Mouse (Mus musculus) forebrain, embryonic 14.5 days (tissue): ENCODE data around the gene Mrgprd. TPM values are rescaled to one million over a fixed set of nuclear protein-coding genes. Genes with fewer than 3 reads are reported as not detected.

Source experiments
- polyA plus RNA-seq: library from polyadenylated mRNA; unstranded; fragments of >200 nt; fragmentation: Nextera tagmentation; extraction: Ambion mirVana; gene quantifications from 2 replicates; pipeline ENCODE4 v1.2.1, GENCODE M21; 2014

The Mrgprd gene
- polyA plus RNA-seq, 1 experiment from 2014 or later, result not detected

Other genes with a start within 250 kb of the Mrgprd start
- gene 1810010D01Rik, start 106.7 kb upstream of the Mrgprd start, polyA plus RNA-seq, result not detected in 2 replicates
- 0.46 and 0.86 TPM in 2 replicates for gene Tpcn2, start 30.8 kb upstream of the Mrgprd start, polyA plus RNA-seq
- gene Mrgprf, start 14.0 kb upstream of the Mrgprd start, polyA plus RNA-seq, result 2.7 and 3.9 TPM in 2 replicates